Mouse (Mus musculus): ENCODE results near the gene Golm1.

The Golm1 gene

GRCm38 (mm10) chr13:59676316-59677229 lies 962 bp upstream of the Golm1 start:
- intact Hi-C loops (cut with DNase I) = no loop called here

- intact Hi-C loops (cut with DNase I) = no loop called here
Measured at GRCm38 (mm10) chr13:59674761-59675150, 855 bp downstream of the Golm1 start.

DNA sequence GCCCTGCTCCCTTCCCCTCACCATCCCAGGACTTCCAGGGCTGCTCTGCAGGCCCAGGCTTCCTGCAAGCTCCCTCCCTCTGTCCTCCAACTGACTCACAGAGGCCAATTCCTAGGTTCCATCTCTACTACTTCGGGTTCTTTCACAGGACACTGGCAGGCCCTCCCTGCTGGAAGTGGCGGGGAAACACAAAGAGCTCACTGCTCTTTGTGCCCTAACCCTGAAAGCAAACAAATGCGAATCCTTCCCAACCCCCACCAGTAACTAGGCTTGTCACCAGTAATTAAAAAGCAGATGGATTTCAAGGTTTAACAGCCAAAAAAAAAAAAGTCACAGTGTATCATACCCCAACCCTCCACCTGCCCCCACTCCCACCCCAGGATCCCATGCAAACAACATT lies 1.4 kb downstream of the Golm1 start:
- intact Hi-C loops (cut with DNase I) = no loop called here

DNA sequence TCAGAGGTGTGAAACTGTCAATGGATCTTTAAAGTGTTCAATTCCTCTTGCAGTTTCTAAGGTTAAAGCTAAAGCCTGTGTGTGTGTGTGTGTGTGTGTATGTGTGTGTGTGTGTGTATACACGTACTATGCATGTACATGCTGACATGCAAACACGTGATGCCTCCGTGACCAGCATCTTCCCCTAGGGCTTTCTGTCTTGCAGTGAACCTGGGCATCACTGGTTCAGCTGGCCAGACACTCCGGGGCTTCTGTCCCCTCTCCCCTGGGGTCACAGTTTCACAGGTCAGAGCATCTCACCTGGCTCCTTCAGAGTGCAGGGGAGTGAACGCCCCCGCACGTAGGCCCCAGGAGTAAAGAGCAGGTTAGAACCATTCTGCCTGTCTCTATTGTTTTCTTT lies 2.0 kb downstream of the Golm1 start:
- intact Hi-C loops (cut with DNase I) = no loop called here

GRCm38 (mm10) chr13:59672248-59672647 lies 3.4 kb downstream of the Golm1 start:
- intact Hi-C loops (cut with DNase I) = no loop called here

- intact Hi-C loops (cut with DNase I) = no loop called here
Measured at GRCm38 (mm10) chr13:59671521-59671920, 4.1 kb downstream of the Golm1 start.

DNA sequence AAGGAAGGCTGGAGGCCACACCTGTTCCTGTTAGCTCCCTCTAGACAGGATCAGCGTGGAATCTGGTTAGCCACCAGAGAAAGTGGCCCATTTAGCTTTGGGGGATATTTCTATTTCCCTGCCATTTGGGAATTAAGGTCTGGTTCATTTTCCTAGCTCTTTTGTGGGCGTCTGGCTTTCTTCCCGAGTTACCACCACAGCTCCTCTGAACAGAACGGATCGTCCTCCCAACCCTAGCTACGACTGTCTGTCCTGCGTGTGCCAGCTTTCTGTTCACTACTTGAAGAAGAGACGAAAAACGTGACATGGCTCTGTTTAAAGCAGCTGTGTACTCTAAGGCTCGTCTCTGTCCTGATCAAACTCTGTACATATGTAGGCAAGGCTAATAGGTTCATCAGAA lies 5.7 kb downstream of the Golm1 start:
- intact Hi-C loops (cut with DNase I) = no loop called here

GRCm38 (mm10) chr13:59668501-59669093 lies 7.0 kb downstream of the Golm1 start:
- intact Hi-C loops (cut with DNase I) = no loop called here

GRCm38 (mm10) chr13:59667763-59668162 lies 7.8 kb downstream of the Golm1 start:
- intact Hi-C loops (cut with DNase I) = no loop called here

DNA sequence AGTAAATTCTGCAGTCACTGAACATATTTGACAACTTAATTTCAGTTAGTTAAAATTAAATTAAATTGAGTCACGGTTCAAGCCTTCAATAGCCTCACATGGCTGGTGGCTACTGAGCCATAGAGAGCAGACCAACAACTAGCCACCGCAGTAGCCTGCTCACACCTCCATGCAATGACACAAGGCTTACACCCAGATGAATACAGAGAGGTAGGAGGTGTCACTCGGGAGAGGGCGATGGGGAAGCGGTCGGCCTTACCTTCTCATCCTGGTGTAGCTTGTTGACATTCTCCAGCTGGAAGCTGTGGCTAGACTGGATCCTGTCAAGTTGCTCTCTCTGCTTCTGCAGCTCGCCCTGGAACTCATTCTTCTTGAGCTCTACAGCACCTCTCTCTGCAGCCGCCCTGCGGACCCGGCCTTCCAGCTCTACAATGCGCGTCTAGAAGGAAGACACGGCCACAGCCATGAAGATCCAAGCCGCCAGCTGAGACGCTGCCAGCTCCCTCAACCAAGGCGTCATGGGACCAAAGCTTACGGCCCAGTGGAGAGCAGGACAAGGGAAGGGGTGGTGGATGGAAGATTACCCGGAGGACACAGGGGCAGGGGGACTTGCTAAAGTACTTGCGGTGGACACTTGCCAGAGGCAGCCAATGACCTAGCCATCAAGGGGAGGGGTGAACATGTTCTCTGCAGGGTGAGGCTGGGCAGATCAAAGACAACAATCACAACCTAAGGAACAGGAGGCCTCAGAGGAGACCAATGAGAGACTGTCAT lies 11.5 kb downstream of the Golm1 start:
- intact Hi-C loops (cut with DNase I) = no loop called here

DNA sequence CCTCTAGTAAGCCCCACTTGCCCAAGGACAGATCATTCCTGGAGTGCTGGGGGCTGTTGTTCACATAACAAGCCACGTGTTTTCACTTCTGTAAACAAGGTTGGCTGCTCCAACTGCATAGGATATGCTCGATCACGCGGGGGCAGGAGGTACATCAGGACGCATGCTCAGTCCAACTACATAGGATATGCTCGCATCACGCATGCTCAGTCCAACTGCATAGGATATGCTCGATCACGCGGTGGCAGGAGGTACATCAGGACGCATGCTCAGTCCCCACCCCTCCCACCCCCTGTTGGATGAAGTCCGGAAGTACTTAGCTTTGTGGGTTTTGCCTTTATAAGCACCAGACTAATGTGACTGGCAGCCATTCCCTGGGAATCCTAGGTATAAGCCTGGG lies 13.6 kb downstream of the Golm1 start:
- intact Hi-C loops (cut with DNase I) = no loop called here

DNA sequence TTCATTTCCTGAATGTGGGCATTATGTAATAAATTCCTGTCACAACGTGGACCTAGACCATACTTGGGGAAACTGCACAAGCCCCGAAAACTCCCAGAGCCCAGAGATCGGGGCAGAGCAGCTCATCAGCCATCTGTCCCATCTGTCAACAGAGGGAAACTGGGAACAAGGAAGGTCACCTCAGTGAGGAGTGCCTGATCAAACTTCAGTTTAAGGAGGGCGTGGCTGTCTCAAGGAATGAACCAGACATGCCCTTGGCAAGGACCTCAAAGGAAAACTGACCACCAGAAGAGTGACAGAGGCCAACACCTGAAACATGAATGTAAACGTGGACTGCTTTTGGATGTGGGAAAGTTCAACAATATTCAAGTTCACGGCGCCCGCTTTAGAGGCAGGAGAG lies 14.2 kb downstream of the Golm1 start:
- intact Hi-C loops (cut with DNase I) = no loop called here

- intact Hi-C loops (cut with DNase I) = no loop called here
Measured at GRCm38 (mm10) chr13:59660371-59660770, 15.2 kb downstream of the Golm1 start.

- intact Hi-C loops (cut with DNase I) = no loop called here
Measured at GRCm38 (mm10) chr13:59657781-59658180, 17.8 kb downstream of the Golm1 start.

GRCm38 (mm10) chr13:59656975-59657388 lies 18.6 kb downstream of the Golm1 start:
- intact Hi-C loops (cut with DNase I) = no loop called here

- intact Hi-C loops (cut with DNase I) = no loop called here
Measured at GRCm38 (mm10) chr13:59656316-59656832, 19.2 kb downstream of the Golm1 start.

DNA sequence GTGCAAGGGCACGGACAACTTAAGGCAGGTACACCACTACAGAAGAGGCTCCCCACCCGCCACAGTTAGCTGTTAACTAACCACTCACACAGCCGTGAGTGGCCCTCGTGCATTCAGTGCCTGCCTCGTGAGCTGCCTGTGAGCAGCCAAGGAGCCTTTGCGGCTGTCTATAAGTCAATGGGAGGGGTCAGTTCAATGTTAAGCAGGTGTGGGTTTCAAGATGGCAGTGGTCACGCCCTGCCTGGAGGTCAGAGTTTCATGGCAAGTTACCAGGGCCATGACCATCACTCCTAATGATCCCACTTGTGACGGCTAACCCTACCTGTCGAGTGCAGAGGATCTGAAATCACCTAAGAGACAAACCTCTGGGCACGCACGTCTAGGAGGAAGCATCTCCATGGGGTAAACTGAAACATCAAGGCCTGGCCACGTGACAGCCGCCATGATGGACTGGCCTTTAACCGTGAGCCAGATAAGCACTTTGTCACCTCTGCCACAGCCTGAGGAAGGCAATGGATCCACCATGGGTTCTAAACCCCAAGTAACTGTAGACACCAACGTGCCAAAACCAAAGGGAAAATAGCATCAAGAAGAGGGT lies 19.8 kb downstream of the Golm1 start:
- intact Hi-C loops (cut with DNase I) = no loop called here

- intact Hi-C loops (cut with DNase I) = no loop called here
Measured at GRCm38 (mm10) chr13:59654465-59654864, 21.1 kb downstream of the Golm1 start.

- intact Hi-C loops (cut with DNase I) = no loop called here
Measured at GRCm38 (mm10) chr13:59653136-59653535, 22.5 kb downstream of the Golm1 start.

- intact Hi-C loops (cut with DNase I) = no loop called here
Measured at GRCm38 (mm10) chr13:59652651-59653050, 23.0 kb downstream of the Golm1 start.

- intact Hi-C loops (cut with DNase I) = loop anchor here (10.0 kb wide), 1 partner anchor 75 kb away; no protein-coding TSS in a partner anchor
Measured at GRCm38 (mm10) chr13:59649781-59650180, 25.8 kb downstream of the Golm1 start.
